Mouse (Mus musculus) bone marrow macrophage, adult 2 months (primary cell): ENCODE data around the gene Sema4b. TPM values are rescaled to one million over a fixed set of nuclear protein-coding genes. Genes with fewer than 3 reads are reported as not detected.

Experiments
- H3K27ac ChIP-seq: 2 replicates; pipeline ENCODE4 v1.5.1; 2012; ENCODE audit warnings: low read depth, low read length; ENCODE audit not compliant: insufficient read depth
- H3K4me1 ChIP-seq: 2 replicates; pipeline ENCODE4 v1.6.1; 2012; ENCODE audit warnings: low read length; ENCODE audit not compliant: control insufficient read depth, insufficient read depth
- H3K4me3 ChIP-seq: 2 replicates; pipeline ENCODE4 v1.5.1; 2012; ENCODE audit warnings: mild to moderate bottlenecking, low read length, moderate library complexity; ENCODE audit not compliant: insufficient read depth
- CTCF ChIP-seq: IDR thresholded peaks from 2 replicates; pipeline ENCODE4 v1.5.1; 2012; ENCODE audit warnings: low read depth, mild to moderate bottlenecking, low read length, moderate library complexity
- POLR2A ChIP-seq: IDR thresholded peaks from 2 replicates; pipeline ENCODE4 v1.6.1; 2012; ENCODE audit warnings: mild to moderate bottlenecking, low read depth, low read length, borderline replicate concordance
- polyA plus RNA-seq: library from polyadenylated mRNA; stranded (reverse); fragments of >200 nt; gene quantifications from 2 replicates; pipeline ENCODE4 v1.2.4, GENCODE M21; 2012; ENCODE audit not compliant: missing spikeins, insufficient read depth, insufficient read length

The Sema4b gene
- polyA plus RNA-seq, 1 experiment: 13.5 TPM

GRCm38 (mm10) chr7:80252886-80253285 lies 66.2 kb downstream of the Sema4b start:
- Histone ChIP-seq H3K4me1 (no peaks in the 10 kb centered on the region), H3K4me3 (no peak overlapping the region), H3K27ac (no peak overlapping the region)
- TF ChIP-seq POLR2A (no peak), CTCF (no peak)

GRCm38 (mm10) chr7:80255981-80256380 lies 69.3 kb downstream of the Sema4b start:
- Histone ChIP-seq H3K27ac (no peak overlapping the region), H3K4me3 (no peak overlapping the region), H3K4me1 (peaks cover 6% of the 10 kb centered on the region; the same call in 1 of the 2 replicates)
- no peak for TF ChIP-seq CTCF
- TF ChIP-seq POLR2A: no peak

- TF ChIP-seq CTCF (no peak), POLR2A (no peak)
- Histone ChIP-seq H3K27ac (no peak overlapping the region), H3K4me1 (peaks cover 10% of the 10 kb centered on the region; the same call in 1 of the 2 replicates), H3K4me3 (no peak overlapping the region)
These were observed 71.1 kb downstream of the Sema4b start for GRCm38 (mm10) chr7:80257706-80258105.

- no peak for TF ChIP-seq POLR2A
- no peak for TF ChIP-seq CTCF
- H3K4me1 ChIP-seq: peaks cover 10% of the 10 kb centered on the region; the same call in 1 of the 2 replicates
- peak within 1 kb of the TSS; percentile 84 for H3K4me3 ChIP-seq
- peak within 1 kb of the TSS; percentile 44 for H3K27ac ChIP-seq
These were observed 74.2 kb downstream of the Sema4b start, which contains the start of gene Ngrn for GRCm38 (mm10) chr7:80260625-80261371. Gene Ngrn, plus strand, starts transcription at chr7:80261215.

GRCm38 (mm10) chr7:80261372-80261990 lies 74.8 kb downstream of the Sema4b start:
- TF ChIP-seq POLR2A (no peak), CTCF (no peak)
- Histone ChIP-seq H3K27ac (peak overlapping the region; percentile 44), H3K4me1 (peaks cover 10% of the 10 kb centered on the region; the same call in 1 of the 2 replicates), H3K4me3 (peak overlapping the region; percentile 84)

- Histone ChIP-seq H3K4me1 (peaks cover 15% of the 10 kb centered on the region), H3K4me3 (no peak overlapping the region), H3K27ac (no peak overlapping the region)
- TF ChIP-seq POLR2A (no peak), CTCF (no peak)
These were observed 78.0 kb downstream of the Sema4b start for GRCm38 (mm10) chr7:80264606-80265005.

- Histone ChIP-seq H3K4me1 (peaks cover 15% of the 10 kb centered on the region), H3K27ac (no peak overlapping the region), H3K4me3 (no peak overlapping the region)
- TF ChIP-seq POLR2A (no peak), CTCF (no peak)
These were observed 81.1 kb downstream of the Sema4b start for GRCm38 (mm10) chr7:80267764-80268163.

GRCm38 (mm10) chr7:80268897-80269750 lies 82.5 kb downstream of the Sema4b start, which contains the start of gene Vps33b:
Gene Vps33b, plus strand, starts transcription at chr7:80269649.
- TF ChIP-seq POLR2A: no peak
- TF ChIP-seq CTCF: no peak
- peaks cover 16% of the 10 kb centered on the region for H3K4me1 ChIP-seq
- peak within 1 kb of the TSS; percentile 68 for H3K27ac ChIP-seq

GRCm38 (mm10) chr7:80269751-80270255 lies 83.2 kb downstream of the Sema4b start:
- Histone ChIP-seq H3K4me3 (peak overlapping the region; percentile 94), H3K4me1 (peaks cover 16% of the 10 kb centered on the region), H3K27ac (peak overlapping the region; percentile 60)
- no peak for TF ChIP-seq CTCF
- no peak for TF ChIP-seq POLR2A

More at GRCm38 (mm10) chr7:80268897-80269750, 82.5 kb downstream of the Sema4b start, which contains the start of gene Vps33b:
- peak within 1 kb of the TSS; percentile 94 for H3K4me3 ChIP-seq
